Mouse (Mus musculus) limb, embryonic 14.5 days (tissue): ENCODE measurements around the gene Tbc1d17. TPM values are rescaled to one million over a fixed set of nuclear protein-coding genes. Genes with fewer than 3 reads are reported as not detected.
"Not testable (repeated sequence)": the region's sequence is repeated elsewhere in the genome, so short reads cannot be mapped to it uniquely, and the experiment has no call there.

ENCODE experiments used
- ATAC-seq: fragments of 200-750 bp; cut with Nextera tagmentation; 2 replicates; pipeline ENCODE4 v1.8.0; 2017; ENCODE audit warnings: low read depth, moderate number of reproducible peaks, moderate TSS enrichment; ENCODE audit not compliant: low FRiP score
- DNase-seq: peaks from one replicate; pipeline ENCODE4 v3.0.0-alpha.2; 2015; ENCODE audit warnings: low spot score
- H3K27ac ChIP-seq: fragments of 300-500 bp; sonication (generic); replicated peaks from 2 replicates; pipeline ENCODE4 v1.5.1; 2014; ENCODE audit warnings: low read depth, mild to moderate bottlenecking, low read length, moderate library complexity, mixed read lengths
- H3K27me3 ChIP-seq: fragments of 300-500 bp; sonication (generic); 2 replicates; pipeline ENCODE4 v1.6.1; 2014; ENCODE audit warnings: low read length, mixed read lengths; ENCODE audit not compliant: control insufficient read depth, insufficient read depth
- H3K36me3 ChIP-seq: fragments of 300-500 bp; sonication (generic); 2 replicates; pipeline ENCODE4 v1.6.1; 2014; ENCODE audit warnings: mild to moderate bottlenecking, low read length, moderate library complexity, mixed read lengths; ENCODE audit not compliant: control insufficient read depth, insufficient read depth
- H3K4me1 ChIP-seq: fragments of 300-500 bp; sonication (generic); 2 replicates; pipeline ENCODE4 v1.6.1; 2014; ENCODE audit warnings: antibody characterized with exemption, low read length, mixed read lengths; ENCODE audit not compliant: control insufficient read depth, insufficient read depth
- H3K4me2 ChIP-seq: fragments of 300-500 bp; sonication (generic); replicated peaks from 2 replicates; pipeline ENCODE4 v1.6.1; 2014; ENCODE audit warnings: low read depth, mild to moderate bottlenecking, low read length, moderate library complexity; ENCODE audit not compliant: severe bottlenecking
- H3K4me3 ChIP-seq: fragments of 300-500 bp; sonication (generic); replicated peaks from 2 replicates; pipeline ENCODE4 v1.5.1; 2014; ENCODE audit warnings: low read length
- H3K9ac ChIP-seq: fragments of 300-500 bp; sonication (generic); 2 replicates; pipeline ENCODE4 v1.6.1; 2014; ENCODE audit warnings: mild to moderate bottlenecking, low read depth, low read length, moderate library complexity; ENCODE audit not compliant: severe bottlenecking
- H3K9me3 ChIP-seq: fragments of 300-500 bp; sonication (generic); 2 replicates; pipeline ENCODE4 v1.6.1; 2016; ENCODE audit warnings: low read length; ENCODE audit not compliant: control insufficient read depth
- POLR2A ChIP-seq: fragments of 200-500 bp; IDR thresholded peaks from 2 replicates; pipeline ENCODE4 v1.8.0; 2012; ENCODE audit warnings: inconsistent platforms, mild to moderate bottlenecking, moderate library complexity, borderline replicate concordance; ENCODE audit not compliant: insufficient read depth, insufficient read length; ENCODE audit errors: extremely low read depth
- WGBS: fragments of 180-500 bp; shearing (Covaris S2); extraction: QIAGEN DNeasy Blood & Tissue Kit; methylation state at CpG from one replicate; pipeline ENCODE4 v1.1.7; 2014; 5-methylcytosine and 5-hydroxymethylcytosine counted together
- polyA plus RNA-seq, 2 experiments: library from polyadenylated mRNA; depleted of rRNA in 1 of 2; stranded (reverse) in 1 of 2; unstranded in 1 of 2; fragments of >200 nt; fragmentation: Nextera tagmentation in 1 of 2; extraction: Ambion mirVana in 1 of 2; gene quantifications; 2 replicates each; pipeline versions ENCODE4 v1.2.1 to v1.2.3; 2012 to 2014

Gene Tbc1d17
- polyA plus RNA-seq, 2 experiments: 76.0 to 86.0 TPM

- peaks cover 13% of the 10 kb centered on the region for H3K4me1 ChIP-seq
- H3K4me2 ChIP-seq: no peak overlapping the region
- ATAC-seq (no peak), DNase-seq (no peak)
- H3K9ac ChIP-seq: no peak overlapping the region
- no peak for TF ChIP-seq POLR2A
- H3K9me3 ChIP-seq: no peaks in the 10 kb centered on the region
- WGBS: 88% methylated on average over 13 of the region's 13 CpGs
- H3K27me3 ChIP-seq: no peaks in the 10 kb centered on the region
- no peak overlapping the region for H3K4me3 ChIP-seq
- H3K27ac ChIP-seq: no peak overlapping the region
- peaks cover 60% of the 10 kb centered on the region for H3K36me3 ChIP-seq
Observed at GRCm38 (mm10) chr7:44888256-44889105, 39.6 kb upstream of the Tbc1d17 start.

- no peak overlapping the region for H3K9ac ChIP-seq
- WGBS: 85% methylated on average over 7 of the region's 7 CpGs
Observed at GRCm38 (mm10) chr7:44886964-44887363, 38.1 kb upstream of the Tbc1d17 start.

DNA sequence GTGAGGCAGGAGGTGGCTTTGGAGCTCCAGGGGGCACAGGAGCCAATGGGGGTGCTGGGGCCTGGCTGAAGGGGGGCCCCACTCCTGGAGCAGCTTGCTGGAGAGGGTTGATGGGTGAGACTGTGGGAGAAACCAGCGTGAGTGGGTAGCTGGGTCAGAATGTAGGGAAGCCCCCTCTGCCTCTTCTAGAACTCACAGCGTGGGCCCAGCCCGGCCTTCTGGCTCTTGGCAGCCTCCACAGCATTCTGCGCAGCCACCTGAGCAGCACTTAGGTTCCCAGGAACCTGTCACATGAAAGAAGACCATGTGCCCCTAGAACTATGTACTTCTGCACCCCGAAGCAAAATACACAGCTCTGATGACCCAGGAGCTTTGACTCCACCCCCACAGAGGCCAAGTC, 35.8 kb upstream of the Tbc1d17 start:
- Histone ChIP-seq H3K4me2 (no peak overlapping the region), H3K27ac (no peak overlapping the region), H3K4me1 (no peaks in the 10 kb centered on the region), H3K4me3 (no peak overlapping the region), H3K36me3 (peaks cover 89% of the 10 kb centered on the region), H3K9me3 (no peaks in the 10 kb centered on the region), H3K27me3 (no peaks in the 10 kb centered on the region), H3K9ac (no peak overlapping the region)
- 96% methylated on average over 5 of the region's 5 CpGs for WGBS
- no peak for TF ChIP-seq POLR2A
- no peak for DNase-seq
- ATAC-seq: no peak

More at GRCm38 (mm10) chr7:44886964-44887363, 38.1 kb upstream of the Tbc1d17 start:
- DNase-seq (no peak), ATAC-seq (no peak)
- H3K9me3 ChIP-seq: no peaks in the 10 kb centered on the region
- peaks cover 9% of the 10 kb centered on the region; the same call in 1 of the 2 replicates for H3K4me1 ChIP-seq
- H3K4me3 ChIP-seq: no peak overlapping the region
- no peak overlapping the region for H3K27ac ChIP-seq
- H3K27me3 ChIP-seq: no peaks in the 10 kb centered on the region
- TF ChIP-seq POLR2A: no peak
- peaks cover 76% of the 10 kb centered on the region for H3K36me3 ChIP-seq
- no peak overlapping the region for H3K4me2 ChIP-seq

DNA sequence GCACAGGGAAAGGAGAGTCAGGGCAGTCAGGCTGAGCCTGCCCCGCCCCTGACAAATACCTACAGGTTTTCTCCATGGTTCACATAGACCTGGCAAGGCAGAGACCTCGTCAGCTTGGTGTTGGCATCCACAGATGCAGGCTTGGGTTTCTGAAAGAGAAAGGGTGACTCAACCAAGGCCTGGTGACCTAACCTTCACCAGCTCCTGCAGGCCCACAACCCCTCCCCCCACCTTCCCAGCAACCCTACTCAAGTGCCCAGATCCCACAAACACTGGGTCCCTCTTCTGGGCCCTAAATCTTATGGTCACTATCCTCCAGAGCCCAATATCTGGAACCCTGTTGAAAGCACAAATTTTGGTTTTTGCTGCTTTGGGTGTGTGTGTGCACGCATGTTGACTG, 34.2 kb upstream of the Tbc1d17 start:
- no peak for TF ChIP-seq POLR2A

DNA sequence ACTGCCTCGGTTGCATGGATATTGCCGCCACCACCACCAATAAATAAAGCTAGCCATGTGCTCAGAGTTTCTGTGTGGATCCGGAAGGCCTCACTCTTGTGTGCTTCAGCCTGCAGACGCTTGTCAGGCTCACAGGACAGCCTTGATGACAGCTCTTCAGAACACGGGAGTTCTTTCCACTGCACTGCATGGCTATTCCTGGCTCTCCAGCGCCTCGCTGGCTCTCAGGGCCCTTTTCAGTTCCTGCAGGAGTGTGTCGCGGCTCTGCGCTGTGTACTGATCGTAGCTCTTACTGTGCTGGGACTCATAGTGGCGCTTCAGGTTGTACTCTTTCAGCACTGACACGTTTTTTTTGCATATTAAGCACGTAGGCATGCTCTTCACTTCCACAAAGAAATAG, 29.0 kb upstream of the Tbc1d17 start:
- H3K4me3 ChIP-seq: no peak overlapping the region
- H3K27me3 ChIP-seq: no peaks in the 10 kb centered on the region
- peaks cover 73% of the 10 kb centered on the region for H3K36me3 ChIP-seq
- ATAC-seq (no peak), DNase-seq (no peak)
- WGBS: 88% methylated on average over 14 of the region's 14 CpGs
- no peaks in the 10 kb centered on the region for H3K9me3 ChIP-seq
- H3K27ac ChIP-seq: no peak overlapping the region
- no peaks in the 10 kb centered on the region for H3K4me1 ChIP-seq
- no peak overlapping the region for H3K4me2 ChIP-seq
- H3K9ac ChIP-seq: no peak overlapping the region
- TF ChIP-seq POLR2A: no peak

More for the DNA sequence above, 34.2 kb upstream of the Tbc1d17 start:
- Histone ChIP-seq H3K36me3 (peaks cover 93% of the 10 kb centered on the region), H3K4me3 (no peak overlapping the region), H3K27me3 (no peaks in the 10 kb centered on the region), H3K9me3 (no peaks in the 10 kb centered on the region), H3K4me1 (no peaks in the 10 kb centered on the region), H3K9ac (no peak overlapping the region), H3K27ac (no peak overlapping the region), H3K4me2 (no peak overlapping the region)
- ATAC-seq (no peak), DNase-seq (no peak)
- WGBS: 95% methylated on average over 3 of the region's 3 CpGs

- not testable (repeated sequence) for H3K4me3 ChIP-seq, H3K27ac ChIP-seq, DNase-seq, H3K9me3 ChIP-seq, ATAC-seq, H3K4me2 ChIP-seq, H3K27me3 ChIP-seq, H3K9ac ChIP-seq
- 87% methylated on average over 2 of the region's 2 CpGs for WGBS
- H3K36me3 ChIP-seq: peaks cover 16% of the 10 kb centered on the region
- H3K4me1 ChIP-seq: peaks cover 23% of the 10 kb centered on the region
Observed at GRCm38 (mm10) chr7:44871774-44872173, 22.9 kb upstream of the Tbc1d17 start.
